Mouse (Mus musculus) lung, embryonic 14.5 days (tissue): ENCODE data around the gene Atp6v0e. TPM values are rescaled to one million over a fixed set of nuclear protein-coding genes. Genes with fewer than 3 reads are reported as not detected.
A peak's percentile ranks its signal among the peaks of the same experiment; 100 is the strongest.

Experiments
- ATAC-seq: fragments of 200-750 bp; cut with Nextera tagmentation; 2 replicates; pipeline ENCODE4 v1.8.0; 2017; ENCODE audit warnings: mild to moderate bottlenecking, moderate TSS enrichment, moderate library complexity; ENCODE audit not compliant: insufficient read depth
- DNase-seq: peaks from one replicate; pipeline ENCODE4 v3.0.0-alpha.2; 2015
- H3K27ac ChIP-seq: fragments of 300-500 bp; sonication (generic); 2 replicates; pipeline ENCODE4 v1.5.1; 2014; ENCODE audit warnings: low read depth, mild to moderate bottlenecking, moderate library complexity
- H3K27me3 ChIP-seq: fragments of 300-500 bp; sonication (generic); 2 replicates; pipeline ENCODE4 v1.6.1; 2014; ENCODE audit warnings: low read length, control low read depth; ENCODE audit not compliant: insufficient read depth
- H3K36me3 ChIP-seq: fragments of 300-500 bp; sonication (generic); 2 replicates; pipeline ENCODE4 v1.6.1; 2014; ENCODE audit warnings: control low read depth; ENCODE audit not compliant: insufficient read depth
- H3K4me1 ChIP-seq: fragments of 300-500 bp; sonication (generic); 2 replicates; pipeline ENCODE4 v1.6.1; 2014; ENCODE audit warnings: antibody characterized with exemption, control low read depth; ENCODE audit not compliant: insufficient read depth
- H3K4me2 ChIP-seq: fragments of 300-500 bp; sonication (generic); 2 replicates; pipeline ENCODE4 v1.6.1; 2014; ENCODE audit warnings: mild to moderate bottlenecking
- H3K4me3 ChIP-seq: fragments of 300-500 bp; sonication (generic); 2 replicates; pipeline ENCODE4 v1.5.1; 2014; ENCODE audit warnings: low read depth, low read length
- H3K9ac ChIP-seq: fragments of 300-500 bp; sonication (generic); 2 replicates; pipeline ENCODE4 v1.6.1; 2014
- H3K9me3 ChIP-seq: fragments of 300-500 bp; sonication (generic); 2 replicates; pipeline ENCODE4 v1.6.1; 2016; ENCODE audit warnings: low read depth, low read length, control low read depth
- CTCF ChIP-seq: IDR thresholded peaks from 2 replicates; pipeline ENCODE4 v1.5.1; 2016; ENCODE audit warnings: antibody characterized with exemption, low read depth
- WGBS: fragments of 180-500 bp; shearing (Covaris S2); extraction: QIAGEN DNeasy Blood & Tissue Kit; methylation state at CpG from one replicate; pipeline ENCODE4 v1.1.7; 2014; 5-methylcytosine and 5-hydroxymethylcytosine counted together
- polyA plus RNA-seq: library from polyadenylated mRNA; unstranded; fragments of >200 nt; fragmentation: Nextera tagmentation; extraction: Ambion mirVana; gene quantifications from 2 replicates; pipeline ENCODE4 v1.2.1, GENCODE M21; 2014

Atp6v0e gene
- polyA plus RNA-seq, 1 experiment from 2014 or later, result 143 TPM

GRCm38 (mm10) chr17:26650451-26651363 is 12.3 kb upstream of the Atp6v0e start:
- H3K27me3 ChIP-seq, result no peaks in the 10 kb centered on the region
- H3K9ac ChIP-seq, result no peak overlapping the region
- TF ChIP-seq CTCF, result 0 out of 2 replicates have a peak, but pooled peaks have one; percentile 14
- H3K4me1 ChIP-seq, result no peaks in the 10 kb centered on the region
- no peak for DNase-seq
- H3K4me3 ChIP-seq, result no peak overlapping the region
- H3K4me2 ChIP-seq, result no peak overlapping the region
- no peak for ATAC-seq
- H3K9me3 ChIP-seq, result no peaks in the 10 kb centered on the region
- H3K27ac ChIP-seq, result no peak overlapping the region
- H3K36me3 ChIP-seq, result peaks cover 56% of the 10 kb centered on the region
- 70% methylated on average over 14 of the region's 14 CpGs for WGBS

GRCm38 (mm10) chr17:26658854-26659572 is 4.0 kb upstream of the Atp6v0e start:
- Histone ChIP-seq H3K4me2 (no peak overlapping the region), H3K9me3 (no peaks in the 10 kb centered on the region), H3K4me1 (no peaks in the 10 kb centered on the region), H3K36me3 (peaks cover 22% of the 10 kb centered on the region), H3K4me3 (no peak overlapping the region), H3K27ac (no peak overlapping the region), H3K9ac (no peak overlapping the region), H3K27me3 (no peaks in the 10 kb centered on the region)
- DNase-seq, result no peak
- WGBS, result 38% methylated on average over 18 of the region's 21 CpGs
- ATAC-seq, result no peak
- TF ChIP-seq CTCF, result no peak

- ATAC-seq (no peak), DNase-seq (no peak)
- H3K4me1 ChIP-seq, result no peaks in the 10 kb centered on the region
- no peak overlapping the region for H3K4me2 ChIP-seq
- peaks cover 18% of the 10 kb centered on the region for H3K36me3 ChIP-seq
- H3K27me3 ChIP-seq, result no peaks in the 10 kb centered on the region
- H3K9ac ChIP-seq, result no peak overlapping the region
- H3K27ac ChIP-seq, result no peak overlapping the region
- no peak overlapping the region for H3K4me3 ChIP-seq
- TF ChIP-seq CTCF, result no peak
- WGBS, result 58% methylated on average over 3 of the region's 3 CpGs
- H3K9me3 ChIP-seq, result no peaks in the 10 kb centered on the region
These were observed 3.5 kb upstream of the Atp6v0e start for GRCm38 (mm10) chr17:26659573-26659915.

GRCm38 (mm10) chr17:26660192-26660912 is 2.7 kb upstream of the Atp6v0e start:
- 20% methylated on average over 21 of the region's 21 CpGs for WGBS
- Histone ChIP-seq H3K9me3 (no peaks in the 10 kb centered on the region), H3K4me3 (no peak overlapping the region), H3K27me3 (no peaks in the 10 kb centered on the region), H3K4me2 (no peak overlapping the region), H3K4me1 (no peaks in the 10 kb centered on the region), H3K9ac (no peak overlapping the region), H3K36me3 (peaks cover 10% of the 10 kb centered on the region; the same call in 1 of the 2 replicates), H3K27ac (no peak overlapping the region)
- peak; percentile 81 for TF ChIP-seq CTCF
- ATAC-seq (no peak), DNase-seq (peak; percentile 86)

GRCm38 (mm10) chr17:26662204-26662603 is 827 bp upstream of the Atp6v0e start:
- Histone ChIP-seq H3K4me1 (no peaks in the 10 kb centered on the region), H3K4me2 (no peak overlapping the region; the same call in 1 of the 2 replicates), H3K27ac (no peak overlapping the region), H3K9me3 (no peaks in the 10 kb centered on the region), H3K4me3 (no peak overlapping the region), H3K36me3 (no peaks in the 10 kb centered on the region), H3K9ac (no peak overlapping the region), H3K27me3 (no peaks in the 10 kb centered on the region)
- DNase-seq (no peak), ATAC-seq (no peak)
- TF ChIP-seq CTCF, result no peak
- 77% methylated on average over 5 of the region's 5 CpGs for WGBS

- Histone ChIP-seq H3K27ac (no peak overlapping the region), H3K4me1 (no peaks in the 10 kb centered on the region), H3K4me3 (no peak overlapping the region), H3K9me3 (no peaks in the 10 kb centered on the region), H3K4me2 (no peak overlapping the region), H3K27me3 (no peaks in the 10 kb centered on the region), H3K9ac (no peak overlapping the region), H3K36me3 (no peaks in the 10 kb centered on the region)
- WGBS, result 81% methylated on average over 4 of the region's 4 CpGs
- TF ChIP-seq CTCF, result no peak
- ATAC-seq (no peak), DNase-seq (no peak)
These were observed 2.6 kb downstream of the Atp6v0e start for GRCm38 (mm10) chr17:26665600-26665999.
